Mouse (Mus musculus): Measurements from ENCODE around the gene Gtf2ird2.

Gene Gtf2ird2

GRCm38 (mm10) chr5:134234205-134234604 lies 50.4 kb downstream of the Gtf2ird2 start:
- no peak for DNase-seq (ENCODE audit: low read depth, low spot score)

GRCm38 (mm10) chr5:134235111-134235510 lies 51.3 kb downstream of the Gtf2ird2 start:
- DNase-seq (ENCODE audit: low read depth, low spot score): no peak

- DNase-seq (ENCODE audit: low read depth, low spot score): no peak
Observed at GRCm38 (mm10) chr5:134236241-134236640, 52.4 kb downstream of the Gtf2ird2 start.

- DNase-seq (ENCODE audit: low read depth, low spot score): no peak
Observed at GRCm38 (mm10) chr5:134236796-134237195, 53.0 kb downstream of the Gtf2ird2 start.

- DNase-seq (ENCODE audit: low read depth, low spot score): no peak
Observed at GRCm38 (mm10) chr5:134237508-134237907, 53.7 kb downstream of the Gtf2ird2 start.

- DNase-seq (ENCODE audit: low read depth, low spot score): peak; percentile 36
Observed at GRCm38 (mm10) chr5:134237936-134238760, 54.3 kb downstream of the Gtf2ird2 start.

GRCm38 (mm10) chr5:134241831-134242230 lies 58.0 kb downstream of the Gtf2ird2 start:
- no peak for DNase-seq (ENCODE audit: low read depth, low spot score)

- DNase-seq (ENCODE audit: low read depth, low spot score): no peak
Observed at GRCm38 (mm10) chr5:134243661-134244436, 60.0 kb downstream of the Gtf2ird2 start.

- no peak for DNase-seq (ENCODE audit: low read depth, low spot score)
Observed at GRCm38 (mm10) chr5:134244890-134245289, 61.1 kb downstream of the Gtf2ird2 start.

GRCm38 (mm10) chr5:134246146-134246545 lies 62.3 kb downstream of the Gtf2ird2 start:
- DNase-seq (ENCODE audit: low read depth, low spot score): no peak

GRCm38 (mm10) chr5:134248608-134249244 lies 64.9 kb downstream of the Gtf2ird2 start:
- DNase-seq (ENCODE audit: low read depth, low spot score): no peak

- no peak for DNase-seq (ENCODE audit: low read depth, low spot score)
Observed at GRCm38 (mm10) chr5:134249245-134249649, 65.4 kb downstream of the Gtf2ird2 start.

GRCm38 (mm10) chr5:134250601-134251000 lies 66.8 kb downstream of the Gtf2ird2 start:
- DNase-seq (ENCODE audit: low read depth, low spot score): no peak

GRCm38 (mm10) chr5:134251083-134251482 lies 67.3 kb downstream of the Gtf2ird2 start:
- DNase-seq (ENCODE audit: low read depth, low spot score): no peak

GRCm38 (mm10) chr5:134253806-134254205 lies 70.0 kb downstream of the Gtf2ird2 start:
- no peak for DNase-seq (ENCODE audit: low read depth, low spot score)

GRCm38 (mm10) chr5:134255294-134255693 lies 71.5 kb downstream of the Gtf2ird2 start:
- no peak for DNase-seq (ENCODE audit: low read depth, low spot score)

- DNase-seq (ENCODE audit: low read depth, low spot score): no peak
Observed at GRCm38 (mm10) chr5:134257349-134258031, 73.7 kb downstream of the Gtf2ird2 start.

- no peak for DNase-seq (ENCODE audit: low read depth, low spot score)
Observed at GRCm38 (mm10) chr5:134258395-134258794, 74.6 kb downstream of the Gtf2ird2 start.

GRCm38 (mm10) chr5:134258934-134259333 lies 75.1 kb downstream of the Gtf2ird2 start:
- DNase-seq (ENCODE audit: low read depth, low spot score): no peak

GRCm38 (mm10) chr5:134260001-134260636 lies 76.3 kb downstream of the Gtf2ird2 start:
- no peak for DNase-seq (ENCODE audit: low read depth, low spot score)

- no peak for DNase-seq (ENCODE audit: low read depth, low spot score)
Observed at GRCm38 (mm10) chr5:134265890-134266289, 82.1 kb downstream of the Gtf2ird2 start.
